Mouse (Mus musculus): ENCODE data around the gene Usp30. TPM values are rescaled to one million over a fixed set of nuclear protein-coding genes. Genes with fewer than 3 reads are reported as not detected.

The Usp30 gene
- polyA plus RNA-seq, 1 experiment from 2014 or later = 5.0 TPM

DNA sequence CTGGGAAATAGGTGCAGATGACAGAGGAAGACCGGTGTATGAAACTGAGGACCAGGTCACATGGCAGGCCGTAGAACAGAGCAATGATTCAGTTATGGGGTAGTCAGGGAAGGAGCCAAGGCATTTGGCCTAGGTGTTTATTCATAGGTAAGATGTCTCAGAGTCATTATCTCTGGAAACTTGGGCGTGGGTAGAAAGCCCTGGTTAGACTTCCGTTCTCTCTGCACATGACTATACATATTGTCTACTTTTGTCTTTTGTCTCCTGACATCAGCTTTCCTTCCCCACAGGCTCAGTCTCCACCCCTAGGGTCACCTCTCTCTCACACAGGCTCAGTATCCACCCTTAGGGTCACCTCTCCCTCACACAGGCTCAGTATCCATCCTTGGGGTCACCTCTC, 21.5 kb upstream of the Usp30 start:
- H3K9me3 ChIP-seq (replicated peaks) = no peaks in the 10 kb centered on the region
- WGBS (ENCODE audit: insufficient replicate concordance) = 57% methylated on average over 4 of the region's 4 CpGs
- ATAC-seq = no peak

DNA sequence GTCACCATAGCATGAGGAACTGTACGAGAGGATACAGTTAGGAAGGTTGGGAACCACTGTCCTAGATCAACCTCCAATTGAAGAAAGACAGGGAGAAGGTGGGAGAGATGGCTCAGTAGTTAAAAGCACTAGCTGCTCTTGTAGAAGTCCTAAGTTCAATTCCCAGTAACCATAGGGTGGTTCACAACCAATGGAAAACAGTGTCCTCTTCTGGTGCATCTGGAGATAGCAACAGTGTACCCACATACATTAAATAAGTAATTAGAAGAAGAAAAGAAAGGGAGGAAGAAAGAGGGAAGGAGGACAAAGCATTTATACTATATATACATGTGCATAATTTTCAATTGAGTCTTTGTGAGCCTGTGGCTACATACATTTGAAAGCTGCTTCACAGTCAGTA, 20.1 kb upstream of the Usp30 start:
- no peaks in the 10 kb centered on the region for H3K36me3 ChIP-seq
- no peak overlapping the region for H3K9ac ChIP-seq
- no peak overlapping the region for H3K27ac ChIP-seq
- no peak for ATAC-seq
- no peaks in the 10 kb centered on the region for H3K9me3 ChIP-seq (replicated peaks)
- no peak overlapping the region for H3K4me2 ChIP-seq
- 59% methylated on average over 1 of the region's 1 CpGs for WGBS (ENCODE audit: insufficient replicate concordance)
- no peak overlapping the region for H3K4me3 ChIP-seq
- H3K27me3 ChIP-seq (replicated peaks) = peaks cover 33% of the 10 kb centered on the region
- peaks cover 18% of the 10 kb centered on the region for H3K4me1 ChIP-seq

More for the DNA sequence above, 21.5 kb upstream of the Usp30 start:
- Histone ChIP-seq H3K36me3 (no peaks in the 10 kb centered on the region), H3K4me3 (no peak overlapping the region), H3K4me2 (no peak overlapping the region), H3K27ac (no peak overlapping the region), H3K27me3 (replicated peaks) (peaks cover 22% of the 10 kb centered on the region), H3K4me1 (peaks cover 18% of the 10 kb centered on the region), H3K9ac (no peak overlapping the region)

DNA sequence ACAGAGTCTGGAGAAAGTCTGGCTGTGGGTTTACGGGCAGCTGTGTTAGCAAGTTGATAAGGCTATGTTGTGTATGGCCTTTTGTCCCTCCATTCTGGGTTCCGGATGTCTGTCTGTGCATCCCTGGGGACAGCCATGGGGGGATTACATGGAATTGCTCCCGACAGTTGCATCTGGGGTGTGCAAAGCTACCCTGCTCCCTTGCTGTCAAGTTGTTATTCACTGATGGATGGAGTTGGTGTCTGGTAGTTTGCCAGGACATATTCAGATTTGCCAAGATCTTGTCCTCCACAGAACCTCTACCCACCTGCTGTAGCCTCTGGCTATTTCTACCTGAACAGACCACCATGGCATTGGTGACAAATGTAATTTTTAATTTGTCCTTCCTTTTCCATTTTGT, 19.1 kb upstream of the Usp30 start:
- Histone ChIP-seq H3K9me3 (replicated peaks) (no peaks in the 10 kb centered on the region), H3K4me1 (peaks cover 12% of the 10 kb centered on the region), H3K36me3 (no peaks in the 10 kb centered on the region), H3K9ac (no peak overlapping the region), H3K27me3 (replicated peaks) (peaks cover 25% of the 10 kb centered on the region), H3K4me2 (no peak overlapping the region), H3K27ac (no peak overlapping the region), H3K4me3 (no peak overlapping the region)
- no peak for ATAC-seq
- WGBS (ENCODE audit: insufficient replicate concordance) = 15% methylated on average over 3 of the region's 3 CpGs

- peaks cover 7% of the 10 kb centered on the region for H3K4me1 ChIP-seq
- ATAC-seq = no peak
- 32% methylated on average over 3 of the region's 3 CpGs for WGBS (ENCODE audit: insufficient replicate concordance)
Measured at GRCm38 (mm10) chr5:114046604-114047003, 18.7 kb upstream of the Usp30 start.

DNA sequence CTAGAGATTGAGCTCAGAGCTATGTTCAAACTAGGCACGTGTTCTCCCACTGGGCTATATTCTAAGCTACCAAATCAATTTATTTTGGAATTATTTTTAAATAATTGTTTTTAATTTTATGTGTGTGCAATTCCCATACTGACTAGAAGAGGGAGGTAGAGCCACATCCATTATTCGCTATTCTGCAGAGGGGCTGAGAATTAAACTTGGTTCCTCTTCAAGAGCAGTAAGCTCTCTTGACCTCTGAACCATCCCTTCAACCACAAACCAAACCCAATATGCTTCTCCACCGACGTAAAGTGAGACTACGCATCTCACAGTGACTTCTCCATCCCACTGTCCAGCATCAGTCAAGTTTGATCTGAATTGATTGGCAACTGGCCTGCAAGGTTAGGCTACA, 18.1 kb upstream of the Usp30 start:
- Histone ChIP-seq H3K9ac (no peak overlapping the region), H3K27ac (no peak overlapping the region), H3K4me3 (no peak overlapping the region), H3K4me1 (peaks cover 1% of the 10 kb centered on the region; the same call in 1 of the 2 replicates), H3K4me2 (no peak overlapping the region), H3K27me3 (replicated peaks) (peaks cover 25% of the 10 kb centered on the region), H3K36me3 (no peaks in the 10 kb centered on the region), H3K9me3 (replicated peaks) (no peaks in the 10 kb centered on the region)
- no peak for ATAC-seq
- 42% methylated on average over 5 of the region's 5 CpGs for WGBS (ENCODE audit: insufficient replicate concordance)

More at GRCm38 (mm10) chr5:114046604-114047003, 18.7 kb upstream of the Usp30 start:
- peaks cover 25% of the 10 kb centered on the region for H3K27me3 ChIP-seq (replicated peaks)
- no peak overlapping the region for H3K27ac ChIP-seq
- H3K4me3 ChIP-seq = no peak overlapping the region
- no peak overlapping the region for H3K9ac ChIP-seq
- H3K36me3 ChIP-seq = no peaks in the 10 kb centered on the region
- no peaks in the 10 kb centered on the region for H3K9me3 ChIP-seq (replicated peaks)
- H3K4me2 ChIP-seq = no peak overlapping the region

DNA sequence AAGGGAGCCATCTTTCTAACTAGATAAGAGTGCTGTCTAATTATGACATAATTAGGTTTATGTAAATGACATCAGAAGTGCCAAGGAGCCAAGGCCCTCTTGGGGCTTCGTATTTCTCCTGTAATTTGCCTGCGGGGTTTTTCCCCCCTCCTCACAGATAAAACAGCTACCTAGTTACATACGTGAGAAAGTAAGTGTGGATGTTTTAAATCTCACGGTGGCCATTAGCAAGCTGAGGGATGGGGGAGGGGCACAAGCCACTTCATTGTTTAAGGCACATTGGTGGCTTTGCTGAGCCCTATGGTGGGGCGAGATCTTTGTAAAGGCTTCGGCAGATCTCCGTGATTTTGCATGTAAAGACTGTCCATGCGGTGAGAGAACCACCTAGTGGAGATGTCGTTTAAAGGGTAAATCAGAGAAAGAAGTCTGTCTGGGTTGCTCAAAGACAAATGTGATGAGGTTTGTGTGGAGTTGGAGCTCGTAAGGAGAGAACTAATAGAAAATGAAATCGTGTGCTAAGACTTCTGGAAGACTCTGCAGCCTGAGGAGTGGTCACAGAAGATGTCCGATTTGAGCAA, 16.4 kb upstream of the Usp30 start:
- Histone ChIP-seq H3K27ac (no peak overlapping the region), H3K4me3 (no peak overlapping the region), H3K9me3 (replicated peaks) (no peaks in the 10 kb centered on the region), H3K36me3 (no peaks in the 10 kb centered on the region), H3K9ac (no peak overlapping the region), H3K4me2 (no peak overlapping the region), H3K4me1 (no peaks in the 10 kb centered on the region), H3K27me3 (replicated peaks) (peaks cover 19% of the 10 kb centered on the region)
- ATAC-seq = no peak
- WGBS (ENCODE audit: insufficient replicate concordance) = 50% methylated on average over 12 of the region's 12 CpGs

- Histone ChIP-seq H3K4me3 (no peak overlapping the region), H3K27ac (no peak overlapping the region), H3K4me1 (no peaks in the 10 kb centered on the region), H3K36me3 (no peaks in the 10 kb centered on the region), H3K4me2 (no peak overlapping the region; the same call in 1 of the 2 replicates), H3K9ac (no peak overlapping the region), H3K9me3 (replicated peaks) (no peaks in the 10 kb centered on the region), H3K27me3 (replicated peaks) (peaks cover 19% of the 10 kb centered on the region)
- ATAC-seq = 0 out of 2 replicates have a peak, but pooled peaks have one; percentile 5
- 24% methylated on average over 9 of the region's 9 CpGs for WGBS (ENCODE audit: insufficient replicate concordance)
Measured at GRCm38 (mm10) chr5:114052246-114052761, 13.0 kb upstream of the Usp30 start.

DNA sequence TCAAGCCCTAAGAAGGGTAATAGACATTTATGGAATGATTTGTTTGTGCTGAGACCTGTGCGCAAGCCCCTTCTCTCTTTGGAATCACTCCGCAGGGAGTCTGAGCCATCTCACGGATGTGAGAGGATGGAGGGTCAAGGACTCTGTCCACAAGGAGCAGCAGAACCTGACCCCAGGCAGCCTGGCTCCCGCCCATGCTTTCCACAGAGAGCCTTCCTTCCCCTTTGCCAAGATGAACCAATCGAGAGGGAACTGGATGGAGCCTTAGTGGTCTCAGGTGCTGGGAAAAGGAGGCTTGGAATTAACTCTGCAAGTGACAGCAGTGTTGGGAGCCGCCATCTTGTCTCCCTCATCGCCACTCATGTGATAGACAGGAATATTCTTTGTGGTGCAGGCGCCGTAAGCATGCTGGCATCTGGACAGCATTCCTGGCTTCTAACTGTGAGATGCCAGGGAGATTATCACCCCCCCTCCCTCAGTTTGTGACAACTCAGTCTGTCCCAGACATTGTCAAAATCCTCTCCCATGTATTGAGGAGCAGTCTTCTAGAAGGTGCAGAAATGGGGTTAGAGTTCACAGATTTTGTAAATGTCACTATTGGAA, 8.0 kb upstream of the Usp30 start:
- no peak overlapping the region for H3K27ac ChIP-seq
- no peak overlapping the region for H3K4me2 ChIP-seq
- WGBS (ENCODE audit: insufficient replicate concordance) = 69% methylated on average over 9 of the region's 9 CpGs
- no peak for ATAC-seq
- H3K36me3 ChIP-seq = no peaks in the 10 kb centered on the region
- no peak overlapping the region for H3K4me3 ChIP-seq
- H3K9me3 ChIP-seq (replicated peaks) = no peaks in the 10 kb centered on the region
- no peak overlapping the region for H3K9ac ChIP-seq
- H3K27me3 ChIP-seq (replicated peaks) = no peaks in the 10 kb centered on the region
- no peaks in the 10 kb centered on the region for H3K4me1 ChIP-seq

DNA sequence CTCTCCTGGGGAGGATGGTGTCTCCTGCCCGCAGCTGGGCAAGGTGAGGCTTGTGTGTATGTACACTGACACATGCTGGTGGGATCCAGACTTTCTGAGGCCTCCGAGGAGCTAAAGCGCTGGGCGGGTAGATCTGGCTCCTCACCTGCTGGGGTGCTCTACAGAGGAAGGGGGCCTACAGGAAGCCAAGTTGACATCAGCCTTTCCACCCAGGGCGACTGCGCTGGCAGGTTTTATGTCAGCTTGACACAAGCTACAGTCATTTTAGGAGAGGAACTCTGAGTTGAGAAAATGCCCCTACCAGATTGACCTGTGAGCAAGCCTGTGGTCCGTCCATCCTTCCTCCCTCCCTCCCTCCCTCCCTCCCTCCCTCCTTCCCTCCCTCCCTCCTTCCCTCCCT, 3.6 kb upstream of the Usp30 start:
- 30% methylated on average over 7 of the region's 7 CpGs for WGBS (ENCODE audit: insufficient replicate concordance)
- Histone ChIP-seq H3K36me3 (no peaks in the 10 kb centered on the region), H3K27me3 (replicated peaks) (no peaks in the 10 kb centered on the region), H3K9ac (no peak overlapping the region), H3K4me1 (no peaks in the 10 kb centered on the region), H3K4me3 (no peak overlapping the region), H3K9me3 (replicated peaks) (no peaks in the 10 kb centered on the region), H3K27ac (no peak overlapping the region), H3K4me2 (no peak overlapping the region)
- ATAC-seq = no peak

DNA sequence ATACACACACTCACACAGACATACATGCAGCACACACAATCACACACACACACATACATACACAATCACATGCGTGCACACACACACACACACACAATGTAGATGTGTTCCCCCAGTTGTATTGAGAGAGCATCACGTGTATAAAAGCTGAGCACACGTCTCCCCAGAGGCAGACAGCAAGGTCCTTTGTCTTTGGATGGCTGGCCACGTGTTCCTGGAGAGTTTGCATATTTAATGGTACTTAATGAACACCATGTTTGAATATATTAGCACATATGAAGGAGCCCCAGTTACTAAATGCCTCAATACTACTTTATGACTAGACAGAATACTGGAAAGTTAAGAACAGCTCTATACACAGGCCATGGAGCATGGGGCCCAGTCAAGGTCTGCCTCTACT, 1.3 kb upstream of the Usp30 start:
- WGBS (ENCODE audit: insufficient replicate concordance) = 56% methylated on average over 4 of the region's 4 CpGs
- ATAC-seq = no peak

GRCm38 (mm10) chr5:114066601-114067000, 1.3 kb downstream of the Usp30 start:
- no peak overlapping the region for H3K4me2 ChIP-seq
- no peak overlapping the region for H3K27ac ChIP-seq
- no peaks in the 10 kb centered on the region for H3K36me3 ChIP-seq
- H3K9ac ChIP-seq = no peak overlapping the region
- H3K4me3 ChIP-seq = no peak overlapping the region
- H3K9me3 ChIP-seq (replicated peaks) = no peaks in the 10 kb centered on the region
- WGBS (ENCODE audit: insufficient replicate concordance) = 50% methylated on average over 6 of the region's 6 CpGs
- no peak for ATAC-seq
- no peaks in the 10 kb centered on the region for H3K27me3 ChIP-seq (replicated peaks)
- no peaks in the 10 kb centered on the region for H3K4me1 ChIP-seq

More for the DNA sequence above, 1.3 kb upstream of the Usp30 start:
- no peak overlapping the region for H3K9ac ChIP-seq
- no peaks in the 10 kb centered on the region for H3K9me3 ChIP-seq (replicated peaks)
- no peak overlapping the region for H3K4me2 ChIP-seq
- no peaks in the 10 kb centered on the region for H3K36me3 ChIP-seq
- no peak overlapping the region for H3K27ac ChIP-seq
- no peaks in the 10 kb centered on the region for H3K27me3 ChIP-seq (replicated peaks)
- H3K4me1 ChIP-seq = no peaks in the 10 kb centered on the region
- no peak overlapping the region for H3K4me3 ChIP-seq

DNA sequence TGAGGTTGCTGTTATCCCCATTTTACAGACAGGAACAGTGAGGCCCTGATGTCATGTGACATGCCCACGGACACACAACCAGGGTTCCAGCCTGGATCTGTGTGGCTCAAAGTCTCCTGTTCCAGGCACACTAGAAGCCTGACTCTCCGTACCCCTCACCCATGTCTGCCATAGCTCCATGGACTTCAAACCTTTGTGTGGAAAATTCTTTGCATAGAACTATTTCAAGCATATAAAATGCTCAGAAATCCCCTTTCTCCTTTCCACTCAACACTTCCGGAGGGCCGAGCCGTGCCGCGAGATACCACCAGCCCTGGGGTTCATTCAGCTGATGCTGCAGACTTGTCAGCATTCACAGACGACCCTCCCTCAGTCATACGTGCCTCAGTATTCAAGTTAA, 2.3 kb downstream of the Usp30 start:
- Histone ChIP-seq H3K4me2 (no peak overlapping the region), H3K27ac (no peak overlapping the region), H3K27me3 (replicated peaks) (no peaks in the 10 kb centered on the region), H3K9me3 (replicated peaks) (no peaks in the 10 kb centered on the region), H3K36me3 (no peaks in the 10 kb centered on the region), H3K4me3 (no peak overlapping the region), H3K4me1 (no peaks in the 10 kb centered on the region), H3K9ac (no peak overlapping the region)
- 64% methylated on average over 9 of the region's 9 CpGs for WGBS (ENCODE audit: insufficient replicate concordance)
- no peak for ATAC-seq
